Mouse (Mus musculus) testis, postnatal 10 days (tissue): Measurements from ENCODE around the gene Naa10.

ENCODE experiments used
- DNase-seq: peaks from one replicate; pipeline ENCODE4 v3.0.0; 2021; ENCODE audit warnings: low spot score

Gene Naa10

GRCm38 (mm10) chrX:73921823-73922549 is at the start of gene Naa10, which contains the start of gene Arhgap4:
Naa10 (minus strand) TSS chrX:73921944.
Arhgap4 (minus strand) TSS chrX:73921870.
- DNase-seq, result peak; percentile 90

DNA sequence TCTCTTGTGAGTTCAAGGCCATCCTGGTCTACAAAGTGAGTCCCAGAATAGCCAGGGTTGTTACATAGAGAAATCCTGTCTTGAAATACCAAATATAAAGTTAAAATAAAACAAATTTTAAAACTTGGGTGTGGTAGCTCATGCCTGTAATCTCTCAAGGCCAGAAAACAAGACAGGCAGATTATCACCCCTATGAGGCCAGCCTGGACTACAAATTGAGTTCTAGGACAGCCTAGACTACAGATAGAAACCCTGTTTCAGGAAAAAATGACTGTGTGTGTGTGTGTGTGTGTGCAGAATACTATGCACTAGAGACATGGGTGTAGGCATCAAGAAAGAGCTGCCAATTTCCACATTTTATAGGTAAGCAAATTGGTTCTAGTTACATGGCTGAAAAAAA is 49.0 kb upstream of the Naa10 start:
- DNase-seq, result no peak

GRCm38 (mm10) chrX:73969729-73970128 is 48.0 kb upstream of the Naa10 start:
- DNase-seq, result no peak

- no peak for DNase-seq
Observed at GRCm38 (mm10) chrX:73969167-73969566, 47.4 kb upstream of the Naa10 start.

GRCm38 (mm10) chrX:73967177-73968075 is 45.7 kb upstream of the Naa10 start:
- peak; percentile 92 for DNase-seq

DNA sequence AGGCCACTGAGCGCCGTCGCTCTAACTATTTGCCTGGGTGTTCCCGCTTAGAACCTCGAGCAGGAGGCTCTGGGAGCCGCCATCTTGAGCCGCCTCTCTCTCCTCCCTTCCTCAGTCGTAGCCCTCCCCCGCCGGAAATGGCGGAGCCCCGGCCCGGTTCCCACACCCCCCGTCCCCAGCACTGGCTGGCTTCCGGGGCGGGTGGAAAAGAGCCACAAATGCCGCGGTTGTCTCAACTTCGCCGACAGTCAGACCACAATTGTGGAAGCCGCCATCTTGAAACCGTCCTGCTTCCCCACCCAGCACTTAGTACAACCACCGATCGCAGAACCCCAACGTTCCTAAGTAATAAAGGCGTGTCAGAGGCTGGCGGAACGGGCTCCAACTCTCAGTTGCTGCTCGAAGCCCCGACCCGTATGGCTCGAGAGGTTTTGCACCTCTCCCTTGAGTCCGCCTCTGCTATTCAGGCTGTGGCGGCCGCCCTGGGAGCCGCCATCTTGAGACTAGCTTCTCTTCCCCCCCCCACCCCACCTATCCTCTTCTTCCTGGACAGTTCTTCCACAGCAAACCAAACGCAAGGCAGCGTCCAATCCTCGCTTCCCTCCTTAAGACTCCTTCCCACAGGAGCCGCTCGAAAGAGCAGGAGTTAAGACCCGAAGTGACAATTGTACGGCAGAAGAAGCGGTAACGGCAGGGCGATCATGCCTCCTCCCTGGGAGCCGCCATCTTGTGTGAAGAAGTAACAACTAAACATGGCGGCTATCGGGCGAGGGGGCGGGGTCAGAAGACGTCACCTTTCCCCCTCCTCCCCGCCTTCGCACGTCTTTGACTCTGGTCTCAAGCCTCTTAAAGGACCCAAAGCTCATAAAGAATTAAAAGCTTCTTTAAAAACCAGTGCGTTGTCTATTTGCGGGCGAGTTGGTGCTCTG is 44.8 kb upstream of the Naa10 start, which contains the start of gene Hcfc1:
TSS of gene Hcfc1 (minus strand) at position 110 of the 929 bp plus-strand sequence.
- DNase-seq, result peak; percentile 90

DNA sequence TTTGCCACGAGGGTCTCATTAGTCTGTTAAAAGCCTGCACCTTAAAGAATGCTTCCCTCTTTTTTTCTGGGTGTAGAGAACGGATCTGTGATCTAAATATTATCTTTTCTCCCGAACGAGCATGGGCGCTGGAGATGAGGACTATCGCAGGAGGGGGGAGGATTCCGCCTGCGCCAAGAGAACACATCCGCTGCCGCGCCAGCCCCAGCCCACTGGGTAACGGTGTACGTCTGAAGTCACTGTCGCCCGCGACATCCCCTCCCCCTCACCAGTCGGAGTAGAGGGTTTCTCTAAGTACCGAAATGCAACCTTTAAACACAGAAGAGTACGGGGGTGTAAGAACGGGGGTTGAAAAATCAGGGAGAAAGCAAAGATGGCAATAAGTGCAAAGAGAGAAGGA is 43.6 kb upstream of the Naa10 start:
- peak; percentile 59 for DNase-seq

DNA sequence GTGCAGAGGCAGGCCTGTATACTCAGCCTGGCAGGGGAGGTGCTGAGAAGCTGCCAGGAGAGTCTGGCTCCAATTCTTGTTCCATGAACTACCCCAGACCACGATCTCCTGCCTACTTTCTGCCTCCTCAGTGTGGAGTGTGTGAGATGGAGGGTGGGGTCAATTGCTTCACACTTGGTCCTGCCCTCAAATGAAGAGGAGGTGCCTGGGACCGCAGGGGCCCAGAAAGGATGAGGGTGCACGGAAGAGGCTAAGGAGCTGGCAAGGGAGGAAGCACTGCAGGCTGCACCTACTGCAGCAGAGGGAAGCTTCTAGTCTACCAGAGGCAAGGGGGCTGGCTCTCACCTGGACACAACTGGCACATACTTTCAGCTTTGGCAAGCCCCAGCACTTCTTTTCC is 42.6 kb upstream of the Naa10 start:
- no peak for DNase-seq

DNA sequence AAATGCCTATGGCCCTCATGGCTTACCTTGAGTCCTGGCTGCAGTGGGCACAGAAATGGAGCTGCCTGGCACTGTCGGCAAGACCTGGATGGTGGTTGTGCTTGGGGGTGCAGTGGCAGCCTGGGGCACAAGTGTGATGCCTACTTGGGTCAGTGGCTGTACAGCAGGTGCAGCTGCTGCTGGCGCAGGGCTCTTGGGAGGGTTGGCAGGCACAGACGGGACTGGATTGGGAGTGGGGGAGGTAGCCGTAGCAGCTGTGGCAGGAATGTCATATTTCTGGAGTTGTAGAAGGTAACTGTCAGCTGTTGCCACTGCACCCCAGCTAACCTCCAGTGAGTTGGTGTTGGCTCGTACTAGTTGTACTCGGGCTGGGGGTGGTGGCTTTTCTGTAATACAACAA is 33.2 kb upstream of the Naa10 start:
- no peak for DNase-seq

- DNase-seq, result no peak
Observed at GRCm38 (mm10) chrX:73952603-73953002, 30.9 kb upstream of the Naa10 start.

DNA sequence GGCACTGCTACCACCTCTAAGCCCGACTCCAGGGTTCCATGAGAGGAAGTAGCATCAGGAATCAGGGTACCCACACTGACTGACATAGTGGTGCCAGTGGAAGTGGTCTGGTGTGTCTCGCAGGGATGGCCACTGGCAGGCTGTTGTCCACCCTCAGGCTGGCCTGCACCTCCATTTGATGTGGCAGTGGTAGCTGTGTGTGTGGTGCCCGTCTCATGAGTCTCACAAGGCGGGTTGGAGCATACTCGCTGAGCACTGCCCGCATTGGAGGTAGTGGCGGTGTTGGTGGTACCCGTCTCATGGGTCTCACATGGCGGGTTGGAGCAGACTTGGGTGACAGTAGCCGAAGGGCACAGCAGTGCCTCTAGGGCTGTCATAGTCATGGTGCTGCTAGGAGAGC is 27.6 kb upstream of the Naa10 start:
- DNase-seq, result no peak

- peak; percentile 54 for DNase-seq
Observed at GRCm38 (mm10) chrX:73948647-73949046, 26.9 kb upstream of the Naa10 start.

DNA sequence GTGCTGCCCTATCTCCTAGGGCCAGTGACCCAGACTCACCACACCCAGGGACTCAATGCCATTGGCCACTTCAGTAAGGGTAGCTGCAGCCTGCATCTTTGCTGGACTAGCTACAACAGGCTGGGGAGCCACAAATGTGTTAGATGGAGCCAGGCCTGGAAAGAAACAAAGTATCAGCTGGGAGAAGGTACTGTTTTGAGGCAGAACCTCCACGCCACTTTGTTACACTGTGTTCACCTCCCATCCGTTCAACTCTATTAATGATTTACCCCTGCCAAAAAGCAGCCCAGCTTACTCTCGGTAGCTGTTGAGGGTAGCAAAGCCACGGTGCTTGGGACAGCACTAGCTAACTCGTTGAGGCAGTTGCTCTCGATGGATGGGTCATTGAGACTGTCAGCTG is 25.2 kb upstream of the Naa10 start:
- no peak for DNase-seq

DNA sequence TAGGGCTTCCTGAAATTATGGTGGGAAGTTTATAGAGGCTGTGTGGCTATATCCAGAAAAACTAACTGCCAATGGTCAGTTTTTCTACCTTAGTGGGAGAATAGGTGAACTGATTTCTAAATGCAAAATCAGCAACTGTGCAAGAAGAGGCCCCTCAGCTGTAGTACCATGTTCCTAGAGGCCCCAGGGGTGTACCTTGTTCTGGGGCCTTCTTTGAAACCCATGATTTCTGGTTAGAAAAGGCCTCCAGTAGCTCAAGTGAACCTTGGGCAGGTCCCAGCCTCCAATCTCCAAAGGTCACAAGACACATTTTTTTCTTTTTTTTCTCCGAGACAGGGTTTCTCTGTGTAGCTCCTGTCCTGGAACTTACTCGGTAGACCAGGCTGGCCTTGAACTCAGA is 20.6 kb upstream of the Naa10 start:
- no peak for DNase-seq

DNA sequence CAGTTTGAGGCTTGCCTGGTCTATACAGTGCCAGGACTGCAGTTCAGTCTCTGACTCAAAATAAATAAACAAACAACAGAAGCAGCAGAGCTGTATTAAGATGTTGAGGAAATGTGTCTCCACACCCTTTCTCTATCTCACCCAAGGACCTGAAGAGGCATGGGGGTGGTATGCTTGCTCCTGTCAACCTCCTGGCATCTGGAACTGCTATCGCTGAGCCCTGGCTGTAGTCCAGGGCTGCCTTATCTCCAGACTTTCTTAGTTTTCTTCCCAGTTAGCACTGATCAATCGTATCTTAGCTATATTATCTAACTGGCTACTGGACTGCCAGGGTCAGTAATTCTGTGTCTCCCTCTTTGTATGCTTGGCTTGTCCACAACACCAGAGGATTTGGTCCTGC is 20.1 kb upstream of the Naa10 start:
- DNase-seq, result no peak

- DNase-seq, result no peak
Observed at GRCm38 (mm10) chrX:73931871-73932270, 10.1 kb upstream of the Naa10 start.

DNA sequence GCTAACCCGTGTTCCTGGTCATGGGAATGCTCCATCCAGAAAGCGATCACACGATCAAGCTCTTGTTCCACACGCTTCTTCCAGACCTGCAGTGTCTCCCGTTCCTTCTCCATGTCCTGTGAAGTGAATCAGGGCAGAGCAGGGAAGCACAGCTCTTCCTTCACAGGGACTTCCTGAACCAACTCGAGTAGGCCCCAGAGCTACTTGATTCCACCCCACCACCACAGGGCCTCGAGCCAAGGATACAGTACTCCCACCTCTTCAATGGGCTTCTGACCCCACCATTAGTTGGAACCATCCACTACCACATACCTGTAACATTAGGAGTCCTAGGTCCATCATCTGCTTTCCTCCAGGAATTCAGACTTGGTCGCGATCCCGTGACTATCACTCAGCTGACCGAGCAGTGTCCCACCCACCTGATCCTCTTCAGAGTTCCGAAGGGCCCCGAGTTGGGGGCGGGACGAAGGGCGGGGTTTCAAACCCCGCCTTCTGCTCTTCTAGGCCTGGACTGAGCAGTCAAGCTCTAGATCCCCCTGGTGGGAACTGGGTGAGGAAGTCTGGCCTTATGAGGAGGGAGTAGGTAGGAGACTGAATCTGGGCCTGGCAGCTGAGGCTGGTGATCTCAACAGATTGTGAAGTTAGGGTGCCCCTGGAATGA is 8.8 kb upstream of the Naa10 start, which contains the start of gene Renbp:
TSS of gene Renbp (minus strand) at position 449 of the 661 bp plus-strand sequence.
- DNase-seq, result peak; percentile 83

- no peak for DNase-seq
Observed at GRCm38 (mm10) chrX:73922550-73922882, 772 bp upstream of the Naa10 start.

DNA sequence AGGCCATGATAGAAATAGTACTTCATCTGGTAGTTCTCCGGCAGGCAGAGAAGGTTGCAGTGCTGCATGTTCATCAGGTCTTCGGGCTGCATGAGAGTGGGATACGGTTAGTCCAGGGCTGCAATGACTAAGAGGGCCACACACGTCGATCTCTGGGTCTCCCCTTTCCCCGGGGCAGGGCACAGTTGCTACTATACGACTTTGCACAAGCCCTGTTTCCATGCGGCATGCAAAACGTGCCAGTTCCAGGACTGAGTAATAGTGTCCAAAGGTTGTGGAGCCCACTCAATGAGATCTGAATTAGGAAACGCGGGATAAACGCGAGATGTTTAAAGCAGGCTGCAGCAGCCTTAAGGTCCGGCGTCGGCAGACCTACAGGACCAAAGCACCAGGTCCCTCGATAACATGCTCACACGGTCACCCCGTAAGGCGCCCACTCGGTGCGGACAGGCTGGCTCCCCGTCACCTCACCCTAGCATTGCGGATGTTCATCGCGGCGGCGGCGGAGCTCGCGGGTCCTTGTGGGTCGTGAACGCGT is 390 bp downstream of the Naa10 start:
- DNase-seq, result no peak

GRCm38 (mm10) chrX:73918631-73919030 is 3.1 kb downstream of the Naa10 start:
- no peak for DNase-seq

DNA sequence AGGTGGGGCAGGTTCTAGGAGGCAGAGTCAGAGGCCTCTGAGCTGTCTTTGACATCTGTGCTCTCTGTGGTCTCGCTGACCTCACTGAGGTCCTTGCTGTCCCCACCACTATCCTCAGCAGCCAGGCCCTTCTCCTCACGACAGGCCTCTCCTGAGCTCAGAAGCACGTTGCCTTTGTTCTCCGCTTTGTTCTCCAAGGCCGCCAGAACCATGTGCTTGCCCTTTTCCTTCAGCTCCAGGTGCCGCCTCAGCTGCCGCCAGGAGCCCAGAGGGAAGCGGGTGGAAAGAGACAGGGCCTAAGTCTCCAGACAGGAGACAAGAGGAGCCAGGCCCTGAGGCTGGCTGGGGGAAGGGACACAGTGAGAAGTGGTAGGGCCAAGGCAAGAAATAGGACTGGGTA is 4.8 kb downstream of the Naa10 start:
- no peak for DNase-seq
